Mouse (Mus musculus) hindbrain, embryonic 14.5 days (tissue): ENCODE data around the gene Pla2g4c. TPM values are rescaled to one million over a fixed set of nuclear protein-coding genes. Genes with fewer than 3 reads are reported as not detected.

Experiments used
- ATAC-seq: fragments of 200-750 bp; cut with Nextera tagmentation; 2 replicates; pipeline ENCODE4 v1.8.0; 2017; ENCODE audit warnings: moderate number of reproducible peaks, mild to moderate bottlenecking, moderate TSS enrichment, moderate library complexity; ENCODE audit not compliant: low FRiP score
- DNase-seq: peaks from one replicate; pipeline ENCODE4 v3.0.0-alpha.2; 2015; ENCODE audit warnings: low spot score
- H3K27ac ChIP-seq: fragments of 300-500 bp; sonication (generic); 2 replicates; pipeline ENCODE4 v1.5.1; 2014; ENCODE audit warnings: mild to moderate bottlenecking, moderate library complexity
- H3K27me3 ChIP-seq: fragments of 300-500 bp; sonication (generic); 2 replicates; pipeline ENCODE4 v1.6.1; 2014; ENCODE audit warnings: mild to moderate bottlenecking, low read length, mixed read lengths; ENCODE audit not compliant: control insufficient read depth, insufficient read depth
- H3K36me3 ChIP-seq: fragments of 300-500 bp; sonication (generic); replicated peaks from 2 replicates; pipeline ENCODE4 v1.6.1; 2014; ENCODE audit not compliant: control insufficient read depth, insufficient read depth
- H3K4me1 ChIP-seq: fragments of 300-500 bp; sonication (generic); replicated peaks from 2 replicates; pipeline ENCODE4 v1.6.1; 2014; ENCODE audit warnings: antibody characterized with exemption, low read length, mixed read lengths; ENCODE audit not compliant: control insufficient read depth, insufficient read depth
- H3K4me2 ChIP-seq: fragments of 300-500 bp; sonication (generic); replicated peaks from 2 replicates; pipeline ENCODE4 v1.6.1; 2014; ENCODE audit warnings: mild to moderate bottlenecking, moderate library complexity
- H3K4me3 ChIP-seq: fragments of 300-500 bp; sonication (generic); replicated peaks from 2 replicates; pipeline ENCODE4 v1.5.1; 2014; ENCODE audit warnings: mild to moderate bottlenecking, low read length
- H3K9ac ChIP-seq: fragments of 300-500 bp; sonication (generic); 2 replicates; pipeline ENCODE4 v1.6.1; 2014
- H3K9me3 ChIP-seq: fragments of 300-500 bp; sonication (generic); 2 replicates; pipeline ENCODE4 v1.6.1; 2016; ENCODE audit warnings: low read length; ENCODE audit not compliant: control insufficient read depth
- WGBS: fragments of 180-500 bp; shearing (Covaris S2); extraction: QIAGEN DNeasy Blood & Tissue Kit; methylation state at CpG from one replicate; pipeline ENCODE4 v1.1.7; 2014; 5-methylcytosine and 5-hydroxymethylcytosine counted together
- polyA plus RNA-seq: library from polyadenylated mRNA; unstranded; fragments of >200 nt; fragmentation: Nextera tagmentation; extraction: Ambion mirVana; gene quantifications from 2 replicates; pipeline ENCODE4 v1.2.1, GENCODE M21; 2014

Pla2g4c gene
- polyA plus RNA-seq, 1 experiment from 2014 or later, result 0.68 TPM

GRCm38 (mm10) chr7:13293878-13294855 is 30.3 kb upstream of the Pla2g4c start:
- Histone ChIP-seq H3K36me3 (peaks cover 87% of the 10 kb centered on the region), H3K9me3 (no peaks in the 10 kb centered on the region), H3K4me1 (no peaks in the 10 kb centered on the region), H3K4me3 (no peak overlapping the region), H3K27me3 (no peaks in the 10 kb centered on the region), H3K9ac (no peak overlapping the region), H3K4me2 (no peak overlapping the region), H3K27ac (no peak overlapping the region)
- ATAC-seq, result no peak
- WGBS, result 89% methylated on average over 11 of the region's 11 CpGs
- DNase-seq, result no peak

GRCm38 (mm10) chr7:13295256-13295655 is 29.2 kb upstream of the Pla2g4c start:
- DNase-seq, result no peak
- 94% methylated on average over 7 of the region's 7 CpGs for WGBS
- no peak overlapping the region for H3K4me3 ChIP-seq
- no peaks in the 10 kb centered on the region for H3K27me3 ChIP-seq
- peaks cover 96% of the 10 kb centered on the region for H3K36me3 ChIP-seq
- no peak overlapping the region for H3K4me2 ChIP-seq
- no peaks in the 10 kb centered on the region for H3K4me1 ChIP-seq
- no peaks in the 10 kb centered on the region for H3K9me3 ChIP-seq
- no peak overlapping the region for H3K9ac ChIP-seq
- ATAC-seq, result no peak
- H3K27ac ChIP-seq, result no peak overlapping the region

- Histone ChIP-seq H3K9me3 (no peaks in the 10 kb centered on the region), H3K9ac (no peak overlapping the region), H3K27me3 (no peaks in the 10 kb centered on the region), H3K4me3 (no peak overlapping the region), H3K27ac (no peak overlapping the region), H3K4me2 (no peak overlapping the region), H3K4me1 (no peaks in the 10 kb centered on the region), H3K36me3 (peaks cover 97% of the 10 kb centered on the region)
- DNase-seq, result no peak
- 90% methylated on average over 1 of the region's 1 CpGs for WGBS
- ATAC-seq, result no peak
Measured at GRCm38 (mm10) chr7:13297636-13298035, 26.8 kb upstream of the Pla2g4c start.

- ATAC-seq, result no peak
- H3K4me1 ChIP-seq, result no peaks in the 10 kb centered on the region
- H3K27ac ChIP-seq, result no peak overlapping the region
- H3K36me3 ChIP-seq, result peaks cover 99% of the 10 kb centered on the region
- no peak overlapping the region for H3K4me3 ChIP-seq
- whole genome bisulfite sequencing, result 93% methylated on average over 5 of the region's 5 CpGs
- no peak overlapping the region for H3K4me2 ChIP-seq
- H3K9ac ChIP-seq, result no peak overlapping the region
- H3K9me3 ChIP-seq, result no peaks in the 10 kb centered on the region
- no peak for DNase-seq
- H3K27me3 ChIP-seq, result no peaks in the 10 kb centered on the region
Measured at GRCm38 (mm10) chr7:13298821-13299220, 25.6 kb upstream of the Pla2g4c start.

- ATAC-seq (no peak), DNase-seq (no peak)
- H3K4me1 ChIP-seq, result no peaks in the 10 kb centered on the region
- H3K4me3 ChIP-seq, result no peak overlapping the region
- H3K36me3 ChIP-seq, result peaks cover 93% of the 10 kb centered on the region
- 96% methylated on average over 1 of the region's 1 CpGs for WGBS
- H3K27ac ChIP-seq, result no peak overlapping the region
- no peaks in the 10 kb centered on the region for H3K9me3 ChIP-seq
- no peaks in the 10 kb centered on the region for H3K27me3 ChIP-seq
- H3K9ac ChIP-seq, result no peak overlapping the region
- no peak overlapping the region for H3K4me2 ChIP-seq
Measured at GRCm38 (mm10) chr7:13301643-13302042, 22.8 kb upstream of the Pla2g4c start.

GRCm38 (mm10) chr7:13302780-13303179 is 21.7 kb upstream of the Pla2g4c start:
- Histone ChIP-seq H3K4me3 (no peak overlapping the region), H3K27ac (no peak overlapping the region), H3K9ac (no peak overlapping the region), H3K9me3 (no peaks in the 10 kb centered on the region), H3K4me2 (no peak overlapping the region), H3K36me3 (peaks cover 92% of the 10 kb centered on the region), H3K4me1 (no peaks in the 10 kb centered on the region), H3K27me3 (no peaks in the 10 kb centered on the region)
- DNase-seq, result no peak
- 93% methylated on average over 2 of the region's 2 CpGs for WGBS
- ATAC-seq, result no peak

- Histone ChIP-seq H3K4me1 (no peaks in the 10 kb centered on the region), H3K4me2 (no peak overlapping the region), H3K27ac (no peak overlapping the region), H3K27me3 (no peaks in the 10 kb centered on the region), H3K36me3 (peaks cover 93% of the 10 kb centered on the region), H3K9me3 (no peaks in the 10 kb centered on the region), H3K4me3 (no peak overlapping the region), H3K9ac (no peak overlapping the region)
- DNase-seq (no peak), ATAC-seq (no peak)
Measured at GRCm38 (mm10) chr7:13303372-13303771, 21.1 kb upstream of the Pla2g4c start.

GRCm38 (mm10) chr7:13309407-13309806 is 15.0 kb upstream of the Pla2g4c start:
- no peak for ATAC-seq
- peaks cover 82% of the 10 kb centered on the region for H3K36me3 ChIP-seq
- 89% methylated on average over 2 of the region's 2 CpGs for WGBS

GRCm38 (mm10) chr7:13310493-13311199 is 13.8 kb upstream of the Pla2g4c start:
- DNase-seq, result no peak
- WGBS, result 93% methylated on average over 6 of the region's 6 CpGs

More at GRCm38 (mm10) chr7:13309407-13309806, 15.0 kb upstream of the Pla2g4c start:
- Histone ChIP-seq H3K4me1 (no peaks in the 10 kb centered on the region), H3K4me3 (no peak overlapping the region), H3K9me3 (no peaks in the 10 kb centered on the region), H3K4me2 (no peak overlapping the region), H3K9ac (no peak overlapping the region), H3K27me3 (no peaks in the 10 kb centered on the region), H3K27ac (no peak overlapping the region)
- DNase-seq, result no peak

More at GRCm38 (mm10) chr7:13310493-13311199, 13.8 kb upstream of the Pla2g4c start:
- no peak for ATAC-seq
- Histone ChIP-seq H3K9ac (no peak overlapping the region), H3K27ac (no peak overlapping the region), H3K4me2 (no peak overlapping the region), H3K4me3 (no peak overlapping the region), H3K27me3 (no peaks in the 10 kb centered on the region), H3K36me3 (peaks cover 74% of the 10 kb centered on the region), H3K4me1 (no peaks in the 10 kb centered on the region), H3K9me3 (no peaks in the 10 kb centered on the region)
